Mouse (Mus musculus) lung, embryonic 16.5 days (tissue): ENCODE results near the gene Gm17693. TPM values are rescaled to one million over a fixed set of nuclear protein-coding genes. Genes with fewer than 3 reads are reported as not detected.
"Not testable (repeated sequence)": the region's sequence is repeated elsewhere in the genome, so short reads cannot be mapped to it uniquely, and the experiment has no call there.

ENCODE experiments used
- ATAC-seq: fragments of 200-750 bp; cut with Nextera tagmentation; 2 replicates; pipeline ENCODE4 v1.8.0; 2017; ENCODE audit warnings: low read depth, mild to moderate bottlenecking, moderate library complexity
- H3K27ac ChIP-seq: fragments of 300-500 bp; sonication (generic); 2 replicates; pipeline ENCODE4 v1.5.1; 2014; ENCODE audit warnings: mild to moderate bottlenecking, control low read depth, low read length
- H3K27me3 ChIP-seq: fragments of 300-500 bp; sonication (generic); 2 replicates; pipeline ENCODE4 v1.6.1; 2014; ENCODE audit warnings: low read depth, low read length, mixed read lengths; ENCODE audit not compliant: control insufficient read depth, insufficient read depth
- H3K36me3 ChIP-seq: fragments of 300-500 bp; sonication (generic); 2 replicates; pipeline ENCODE4 v1.6.1; 2014; ENCODE audit warnings: low read length; ENCODE audit not compliant: control insufficient read depth, insufficient read depth
- H3K4me1 ChIP-seq: fragments of 300-500 bp; sonication (generic); replicated peaks from 2 replicates; pipeline ENCODE4 v1.6.1; 2014; ENCODE audit warnings: low read length, mixed read lengths; ENCODE audit not compliant: control insufficient read depth, insufficient read depth
- H3K4me2 ChIP-seq: fragments of 300-500 bp; sonication (generic); 2 replicates; pipeline ENCODE4 v1.6.1; 2014; ENCODE audit warnings: low read depth, low read length, control low read depth
- H3K4me3 ChIP-seq: fragments of 300-500 bp; sonication (generic); 2 replicates; pipeline ENCODE4 v1.5.1; 2014; ENCODE audit warnings: mild to moderate bottlenecking, low read length, control low read depth
- H3K9ac ChIP-seq: fragments of 300-500 bp; sonication (generic); 2 replicates; pipeline ENCODE4 v1.6.1; 2014; ENCODE audit warnings: low read length, control low read depth
- H3K9me3 ChIP-seq: fragments of 300-500 bp; sonication (generic); 2 replicates; pipeline ENCODE4 v1.6.1; 2016; ENCODE audit warnings: low read length; ENCODE audit not compliant: control insufficient read depth
- whole genome bisulfite sequencing: fragments of 180-500 bp; shearing (Covaris S2); extraction: QIAGEN DNeasy Blood & Tissue Kit; methylation state at CpG from one replicate; pipeline ENCODE4 v1.1.7; 2014; 5-methylcytosine and 5-hydroxymethylcytosine counted together
- polyA plus RNA-seq: library from polyadenylated mRNA; unstranded; fragments of >200 nt; fragmentation: Nextera tagmentation; extraction: Ambion mirVana; gene quantifications from 2 replicates; pipeline ENCODE4 v1.2.1, GENCODE M21; 2015

Gene Gm17693
- not detected in 2 replicates for polyA plus RNA-seq

DNA sequence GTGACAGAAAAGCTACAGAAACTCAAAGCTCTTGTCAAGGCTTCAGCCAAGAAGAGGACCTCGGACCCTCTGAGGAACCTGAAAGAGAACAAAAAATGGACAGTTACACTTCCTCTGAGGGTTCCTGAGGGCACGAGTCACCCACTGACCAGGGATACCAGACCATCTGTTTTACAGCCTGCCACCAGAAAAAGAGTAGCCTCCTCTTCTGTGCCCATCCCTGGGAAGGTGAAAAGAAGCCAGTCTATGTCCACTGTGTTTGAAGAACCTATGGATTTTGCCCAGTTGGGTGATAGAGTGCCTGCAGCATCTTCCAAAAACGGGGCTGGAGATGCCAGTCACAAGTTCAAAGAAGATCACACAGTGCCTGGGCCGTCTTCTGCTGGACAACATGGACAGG lies at the start of gene Gm17693:
Gene Gm17693 (plus strand): TSS at position 301 of the 400 bp plus-strand sequence.
- H3K27ac ChIP-seq, H3K27me3 ChIP-seq, ATAC-seq, H3K4me1 ChIP-seq, H3K9me3 ChIP-seq, H3K4me2 ChIP-seq, H3K9ac ChIP-seq, H3K36me3 ChIP-seq, H3K4me3 ChIP-seq: not testable (repeated sequence)
- no CpG with 5 or more reads among the region's 4 CpGs for WGBS
